Mouse (Mus musculus) midbrain, embryonic 10.5 days (tissue): Measurements from ENCODE around the gene Fubp1. TPM values are rescaled to one million over a fixed set of nuclear protein-coding genes. Genes with fewer than 3 reads are reported as not detected.

Experiments used
- DNase-seq: peaks from one replicate; pipeline ENCODE4 v3.0.0-alpha.2; 2017; ENCODE audit warnings: low spot score
- H3K27ac ChIP-seq: fragments of 300-500 bp; sonication (generic); replicated peaks from 2 replicates; pipeline ENCODE4 v1.5.1; 2016; ENCODE audit warnings: mild to moderate bottlenecking
- H3K27me3 ChIP-seq: fragments of 300-500 bp; sonication (generic); 2 replicates; pipeline ENCODE4 v1.6.1; 2016; ENCODE audit warnings: low read depth, mild to moderate bottlenecking; ENCODE audit not compliant: poor library complexity, severe bottlenecking
- H3K36me3 ChIP-seq: fragments of 300-500 bp; sonication (generic); 2 replicates; pipeline ENCODE4 v1.6.1; 2016; ENCODE audit warnings: mild to moderate bottlenecking, moderate library complexity
- H3K4me1 ChIP-seq: fragments of 300-500 bp; sonication (generic); 2 replicates; pipeline ENCODE4 v1.6.1; 2016
- H3K4me3 ChIP-seq: fragments of 300-500 bp; sonication (generic); 2 replicates; pipeline ENCODE4 v1.5.1; 2016; ENCODE audit warnings: mild to moderate bottlenecking, moderate library complexity
- H3K9me3 ChIP-seq: fragments of 300-500 bp; sonication (generic); replicated peaks from 2 replicates; pipeline ENCODE4 v1.6.1; 2016; ENCODE audit warnings: mild to moderate bottlenecking
- WGBS: fragments of 180-500 bp; shearing (Covaris S2); methylation state at CpG from one replicate; pipeline ENCODE4 v1.1.7; 2016; 5-methylcytosine and 5-hydroxymethylcytosine counted together
- polyA plus RNA-seq: library from polyadenylated mRNA; unstranded; fragments of >200 nt; fragmentation: Nextera tagmentation; extraction: Ambion mirVana; gene quantifications from 2 replicates; pipeline ENCODE4 v1.2.1, GENCODE M21; 2016

Gene Fubp1
- polyA plus RNA-seq: 411 and 422 TPM in 2 replicates

GRCm38 (mm10) chr3:152209967-152210634, at the start of gene Fubp1, which contains the start of gene Dnajb4:
Gene Fubp1, plus strand, starts transcription at chr3:152210422.
Gene Dnajb4, minus strand, starts transcription at chr3:152210302.
- no peaks in the 10 kb centered on the region for H3K9me3 ChIP-seq
- peaks cover 35% of the 10 kb centered on the region for H3K4me1 ChIP-seq
- peak within 1 kb of the TSS; percentile 98 for H3K27ac ChIP-seq
- DNase-seq: peak; percentile 100
- under 1% methylated on average over 84 of the region's 85 CpGs for WGBS
- no peaks in the 10 kb centered on the region for H3K27me3 ChIP-seq
- peaks cover 40% of the 10 kb centered on the region for H3K36me3 ChIP-seq
- peak within 1 kb of the TSS; percentile 74 for H3K4me3 ChIP-seq

- Histone ChIP-seq H3K36me3 (no peaks in the 10 kb centered on the region), H3K27me3 (peaks cover 28% of the 10 kb centered on the region), H3K4me3 (no peak overlapping the region), H3K4me1 (peaks cover 6% of the 10 kb centered on the region), H3K27ac (no peak overlapping the region), H3K9me3 (no peaks in the 10 kb centered on the region)
- whole genome bisulfite sequencing: 48% methylated on average over 4 of the region's 4 CpGs
- no peak for DNase-seq
Measured at GRCm38 (mm10) chr3:152160607-152161006, 49.6 kb upstream of the Fubp1 start.

GRCm38 (mm10) chr3:152163320-152163719, 46.9 kb upstream of the Fubp1 start:
- H3K4me3 ChIP-seq: no peak overlapping the region
- DNase-seq: no peak
- no peak overlapping the region for H3K27ac ChIP-seq
- no peaks in the 10 kb centered on the region for H3K9me3 ChIP-seq
- H3K36me3 ChIP-seq: no peaks in the 10 kb centered on the region
- 89% methylated on average over 8 of the region's 8 CpGs for WGBS
- peaks cover 52% of the 10 kb centered on the region for H3K27me3 ChIP-seq
- H3K4me1 ChIP-seq: peaks cover 26% of the 10 kb centered on the region

- Histone ChIP-seq H3K9me3 (0 out of 2 replicates have a peak, but pooled peaks cover 6% of the 10 kb centered on the region), H3K27me3 (peaks cover 52% of the 10 kb centered on the region), H3K36me3 (no peaks in the 10 kb centered on the region), H3K27ac (peak overlapping the region; percentile 79; the same call in 1 of the 2 replicates), H3K4me3 (peak overlapping the region; percentile 68), H3K4me1 (peaks cover 26% of the 10 kb centered on the region)
- 29% methylated on average over 9 of the region's 9 CpGs for WGBS
- DNase-seq: no peak
Measured at GRCm38 (mm10) chr3:152165014-152165350, 45.2 kb upstream of the Fubp1 start.

GRCm38 (mm10) chr3:152165351-152166098, 44.7 kb upstream of the Fubp1 start:
- WGBS: 2% methylated on average over 53 of the region's 53 CpGs
- Histone ChIP-seq H3K9me3 (0 out of 2 replicates have a peak, but pooled peaks cover 6% of the 10 kb centered on the region), H3K36me3 (no peaks in the 10 kb centered on the region), H3K4me1 (peaks cover 26% of the 10 kb centered on the region), H3K4me3 (peak overlapping the region; percentile 68), H3K27me3 (peaks cover 50% of the 10 kb centered on the region), H3K27ac (peak overlapping the region; percentile 79)
- peak; percentile 56 for DNase-seq

- Histone ChIP-seq H3K27me3 (peaks cover 46% of the 10 kb centered on the region), H3K9me3 (0 out of 2 replicates have a peak, but pooled peaks cover 6% of the 10 kb centered on the region), H3K4me1 (peaks cover 26% of the 10 kb centered on the region), H3K36me3 (no peaks in the 10 kb centered on the region), H3K4me3 (peak within 1 kb of the TSS; percentile 68), H3K27ac (peak within 1 kb of the TSS; percentile 79)
- 7% methylated on average over 10 of the region's 10 CpGs for WGBS
- DNase-seq: no peak
Measured at GRCm38 (mm10) chr3:152166099-152166423, 44.2 kb upstream of the Fubp1 start, which contains the start of gene Gipc2. Gene Gipc2, minus strand, starts transcription at chr3:152166230.

GRCm38 (mm10) chr3:152166699-152167451, 43.3 kb upstream of the Fubp1 start:
- 11% methylated on average over 29 of the region's 29 CpGs for WGBS
- Histone ChIP-seq H3K36me3 (no peaks in the 10 kb centered on the region), H3K27me3 (peaks cover 46% of the 10 kb centered on the region), H3K9me3 (0 out of 2 replicates have a peak, but pooled peaks cover 6% of the 10 kb centered on the region), H3K4me3 (peak overlapping the region; percentile 68), H3K27ac (0 out of 2 replicates have a peak overlapping the region, but pooled peaks have one; percentile 46), H3K4me1 (peaks cover 26% of the 10 kb centered on the region)
- peak; percentile 39 for DNase-seq

GRCm38 (mm10) chr3:152168007-152168406, 42.2 kb upstream of the Fubp1 start:
- DNase-seq: no peak
- Histone ChIP-seq H3K4me3 (no peak overlapping the region), H3K27me3 (peaks cover 46% of the 10 kb centered on the region), H3K36me3 (no peaks in the 10 kb centered on the region), H3K4me1 (peaks cover 26% of the 10 kb centered on the region), H3K9me3 (0 out of 2 replicates have a peak, but pooled peaks cover 6% of the 10 kb centered on the region), H3K27ac (no peak overlapping the region)
- WGBS: 92% methylated on average over 10 of the region's 10 CpGs

GRCm38 (mm10) chr3:152170407-152170806, 39.8 kb upstream of the Fubp1 start:
- 0 out of 2 replicates have a peak, but pooled peaks cover 6% of the 10 kb centered on the region for H3K9me3 ChIP-seq
- H3K4me1 ChIP-seq: peaks cover 22% of the 10 kb centered on the region
- H3K4me3 ChIP-seq: no peak overlapping the region
- H3K36me3 ChIP-seq: no peaks in the 10 kb centered on the region
- H3K27ac ChIP-seq: no peak overlapping the region
- no peak for DNase-seq
- peaks cover 26% of the 10 kb centered on the region for H3K27me3 ChIP-seq
- WGBS: 55% methylated on average over 1 of the region's 1 CpGs

GRCm38 (mm10) chr3:152171236-152171635, 39.0 kb upstream of the Fubp1 start:
- DNase-seq: no peak
- Histone ChIP-seq H3K27me3 (peaks cover 18% of the 10 kb centered on the region), H3K4me3 (no peak overlapping the region), H3K27ac (no peak overlapping the region), H3K36me3 (no peaks in the 10 kb centered on the region), H3K9me3 (0 out of 2 replicates have a peak, but pooled peaks cover 6% of the 10 kb centered on the region), H3K4me1 (peaks cover 14% of the 10 kb centered on the region)
- 74% methylated on average over 2 of the region's 2 CpGs for WGBS

- H3K36me3 ChIP-seq: no peaks in the 10 kb centered on the region
- H3K9me3 ChIP-seq: 0 out of 2 replicates have a peak, but pooled peaks cover 6% of the 10 kb centered on the region
- no peak overlapping the region for H3K4me3 ChIP-seq
- H3K4me1 ChIP-seq: peaks cover 8% of the 10 kb centered on the region
- 81% methylated on average over 7 of the region's 7 CpGs for WGBS
- peaks cover 11% of the 10 kb centered on the region for H3K27me3 ChIP-seq
- no peak overlapping the region for H3K27ac ChIP-seq
- DNase-seq: no peak
Measured at GRCm38 (mm10) chr3:152171862-152172261, 38.4 kb upstream of the Fubp1 start.

GRCm38 (mm10) chr3:152172322-152172935, 37.8 kb upstream of the Fubp1 start:
- H3K9me3 ChIP-seq: 0 out of 2 replicates have a peak, but pooled peaks cover 6% of the 10 kb centered on the region
- H3K36me3 ChIP-seq: no peaks in the 10 kb centered on the region
- no peak for DNase-seq
- H3K27me3 ChIP-seq: peaks cover 7% of the 10 kb centered on the region
- peaks cover 2% of the 10 kb centered on the region; the same call in 1 of the 2 replicates for H3K4me1 ChIP-seq
- H3K27ac ChIP-seq: no peak overlapping the region
- WGBS: 87% methylated on average over 7 of the region's 7 CpGs
- no peak overlapping the region for H3K4me3 ChIP-seq
